Mouse (Mus musculus) Patski (cell line): ENCODE results near the gene S100b. TPM values are rescaled to one million over a fixed set of nuclear protein-coding genes. Genes with fewer than 3 reads are reported as not detected.

Experiments used
- ATAC-seq: fragments of 100-300 bp; one replicate; pipeline ENCODE4 v1.8.0; 2021
- CTCF ChIA-PET: fragments of 350-600 bp; sonication (Branson Sonifier 250); formaldehyde crosslinking; loops from one replicate; lab custom pipeline; 2022; ENCODE audit warnings: inconsistent platforms; lab: Charles Lee
- POLR2A ChIA-PET: fragments of 350-600 bp; sonication (Branson Sonifier 250); formaldehyde crosslinking; loops from one replicate; lab custom pipeline; 2022; ENCODE audit warnings: antibody characterized with exemption, inconsistent platforms; lab: Charles Lee
- DNase-seq: peaks from one replicate; pipeline ENCODE4 v3.0.0-alpha.2; 2011; ENCODE audit warnings: low read depth, low spot score
- H3K27me3 ChIP-seq: fragments of 371-371 bp; one replicate; pipeline ENCODE4 v1.5.1; 2021
- CTCF ChIP-seq: fragments of 100-300 bp; IDR thresholded peaks from one replicate; pipeline ENCODE4 v1.5.1; 2021
- in situ Hi-C: fragments of 300-500 bp; cut with MboI; formaldehyde crosslinking; loops from 3 replicates; pipeline ENCODE4 v1.11.1; 2018; ENCODE audit warnings: low pct_unique_long_range_greater_than_20kb, mixed read lengths
- polyA plus RNA-seq: library from polyadenylated mRNA; unstranded; gene quantifications from one replicate; pipeline ENCODE4 v1.2.3, GENCODE M21; 2021

Gene S100b
- polyA plus RNA-seq, 1 experiment from 2014 or later = 0.26 TPM

DNA sequence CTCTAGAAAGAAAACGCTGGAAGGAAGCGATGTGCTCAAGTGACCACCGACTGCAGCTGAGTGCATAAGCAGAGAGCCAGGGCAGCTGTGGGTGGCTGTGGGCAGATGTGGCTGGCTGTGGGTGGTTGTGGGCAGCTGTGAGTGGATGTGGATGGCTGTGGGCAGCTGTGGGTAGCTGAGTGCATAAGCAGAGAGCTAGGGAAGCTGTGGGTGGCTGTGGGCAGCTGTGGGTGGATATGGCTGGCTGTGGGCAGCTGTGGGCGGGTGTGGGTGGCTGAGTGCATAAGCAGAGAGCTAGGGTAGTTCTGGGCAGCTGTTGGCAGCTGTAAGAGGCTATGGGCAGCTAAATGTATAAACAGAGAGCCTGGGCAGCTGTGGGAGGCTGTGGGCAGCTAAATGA is 39.6 kb downstream of the S100b start:
- no peaks in the 10 kb centered on the region for H3K27me3 ChIP-seq
- in situ Hi-C loops = no loop called here
- DNase-seq (no peak), ATAC-seq (no peak)
- no peak for TF ChIP-seq CTCF
- ChIA-PET POLR2A (no interaction called here), CTCF (no interaction called here)

- no peak for DNase-seq
- H3K27me3 ChIP-seq = no peaks in the 10 kb centered on the region
- ChIA-PET CTCF (no interaction called here), POLR2A (no interaction called here)
- TF ChIP-seq CTCF = no peak
- no peak for ATAC-seq
- in situ Hi-C loops = no loop called here
These were observed 46.5 kb downstream of the S100b start for GRCm38 (mm10) chr10:76300133-76300532.

DNA sequence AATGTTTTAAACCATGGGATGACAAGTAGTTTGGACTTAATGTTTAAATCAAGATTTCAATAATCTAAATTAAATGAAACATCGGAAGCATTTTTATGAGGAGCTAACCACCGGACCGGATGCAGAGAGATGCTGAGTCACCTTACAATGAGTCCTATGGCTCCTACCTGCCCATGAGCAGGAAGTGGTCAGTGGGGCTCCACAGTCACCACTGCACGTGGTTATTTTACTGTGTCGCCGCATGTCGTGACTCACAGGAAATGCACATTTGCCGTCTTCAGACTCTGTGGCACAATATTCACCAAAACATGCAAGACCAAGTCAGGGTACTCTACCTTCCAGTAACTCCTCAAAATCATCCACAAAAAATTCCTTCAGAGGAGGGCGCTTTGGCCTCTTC is 53.1 kb downstream of the S100b start:
- POLR2A ChIA-PET = interaction anchor here (0.7 kb wide), 1 partner anchor 755 kb away, joined by 4 read pairs; no protein-coding TSS in a partner anchor
- CTCF ChIA-PET = no interaction called here
- TF ChIP-seq CTCF = no peak

More for the DNA sequence above, 53.1 kb downstream of the S100b start:
- no peaks in the 10 kb centered on the region for H3K27me3 ChIP-seq
- in situ Hi-C loops = no loop called here
- no peak for ATAC-seq
- no peak for DNase-seq

Other genes with a start within 250 kb of the S100b start
- gene Zfp280b, start 221.2 kb upstream of the S100b start, polyA plus RNA-seq = 8.9 TPM
- not detected for gene Slc5a4b, start 142.9 kb upstream of the S100b start, polyA plus RNA-seq
- not detected for gene Slc5a4a, start 106.4 kb upstream of the S100b start, polyA plus RNA-seq
- 45.8 TPM for gene Prmt2, start 16.0 kb upstream of the S100b start, polyA plus RNA-seq
- gene Dip2a, start 91.4 kb downstream of the S100b start, polyA plus RNA-seq = 47.9 TPM
- not detected for gene AC141477.1, start 186.6 kb downstream of the S100b start, polyA plus RNA-seq
- gene Pcnt, start 188.9 kb downstream of the S100b start, polyA plus RNA-seq = 20.1 TPM
- gene 2610028H24Rik, start 195.2 kb downstream of the S100b start, polyA plus RNA-seq = not detected
- gene Mcm3ap, start 215.1 kb downstream of the S100b start, polyA plus RNA-seq = 61.5 TPM
- 2.6 TPM for gene Ybey, start 215.3 kb downstream of the S100b start, polyA plus RNA-seq